Mouse (Mus musculus): ENCODE results near the gene Zfand5. TPM values are rescaled to one million over a fixed set of nuclear protein-coding genes. Genes with fewer than 3 reads are reported as not detected.
"Not testable (repeated sequence)": the region's sequence is repeated elsewhere in the genome, so short reads cannot be mapped to it uniquely, and the experiment has no call there.

The Zfand5 gene
- polyA plus RNA-seq, 1 experiment from 2014 or later, result 174 TPM

DNA sequence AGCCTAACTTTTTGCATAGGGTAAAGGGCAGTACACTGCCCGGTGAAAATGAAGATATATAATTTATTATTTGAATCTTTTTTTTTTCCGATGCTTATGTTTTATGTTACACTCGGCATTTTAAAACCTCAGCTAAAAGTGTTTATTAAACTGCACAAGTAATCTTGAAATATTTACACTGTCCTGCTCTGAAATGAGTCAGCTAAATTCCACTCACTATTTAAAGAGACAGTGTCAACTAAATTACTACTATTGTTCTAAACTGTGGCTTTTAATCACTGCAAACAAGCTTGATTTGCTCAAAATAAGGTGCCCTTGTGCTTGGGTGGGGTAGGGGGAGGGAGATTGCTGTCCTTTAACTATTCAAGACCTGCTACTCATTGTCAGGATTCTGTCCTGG is 2.6 kb downstream of the Zfand5 start:
- 12% methylated on average over 3 of the region's 3 CpGs for WGBS
- Histone ChIP-seq H3K4me2 (peak overlapping the region; percentile 71), H3K9ac (replicated peaks) (peak overlapping the region; percentile 40; the same call in 1 of the 2 replicates), H3K27ac (replicated peaks) (no peak overlapping the region), H3K36me3 (peaks cover 12% of the 10 kb centered on the region), H3K9me3 (replicated peaks) (no peaks in the 10 kb centered on the region), H3K4me1 (peaks cover 27% of the 10 kb centered on the region), H3K27me3 (replicated peaks) (no peaks in the 10 kb centered on the region), H3K4me3 (replicated peaks) (peak overlapping the region; percentile 97)
- ATAC-seq (ENCODE audit: low FRiP score), result no peak

GRCm38 (mm10) chr19:21276317-21276716 is 4.2 kb downstream of the Zfand5 start:
- Histone ChIP-seq H3K27ac (replicated peaks) (no peak overlapping the region), H3K4me2 (no peak overlapping the region; the same call in 1 of the 2 replicates), H3K36me3 (peaks cover 15% of the 10 kb centered on the region), H3K9ac (replicated peaks) (no peak overlapping the region), H3K9me3 (replicated peaks) (no peaks in the 10 kb centered on the region), H3K27me3 (replicated peaks) (no peaks in the 10 kb centered on the region), H3K4me3 (replicated peaks) (no peak overlapping the region), H3K4me1 (peaks cover 22% of the 10 kb centered on the region)
- no peak for ATAC-seq (ENCODE audit: low FRiP score)

- no peaks in the 10 kb centered on the region for H3K27me3 ChIP-seq (replicated peaks)
- H3K27ac ChIP-seq (replicated peaks), result no peak overlapping the region
- no peaks in the 10 kb centered on the region for H3K9me3 ChIP-seq (replicated peaks)
- 85% methylated on average over 3 of the region's 3 CpGs for WGBS
- H3K4me2 ChIP-seq, result no peak overlapping the region
- H3K4me1 ChIP-seq, result no peaks in the 10 kb centered on the region
- ATAC-seq (ENCODE audit: low FRiP score), result no peak
- H3K9ac ChIP-seq (replicated peaks), result no peak overlapping the region
- peaks cover 28% of the 10 kb centered on the region for H3K36me3 ChIP-seq
- no peak overlapping the region for H3K4me3 ChIP-seq (replicated peaks)
These were observed 14.5 kb downstream of the Zfand5 start for GRCm38 (mm10) chr19:21286421-21287097.

GRCm38 (mm10) chr19:21297411-21297810 is 25.3 kb downstream of the Zfand5 start:
- H3K4me1 ChIP-seq, result 0 out of 2 replicates have a peak, but pooled peaks cover 4% of the 10 kb centered on the region
- H3K4me3 ChIP-seq (replicated peaks), result no peak overlapping the region
- H3K9ac ChIP-seq (replicated peaks), result no peak overlapping the region
- H3K9me3 ChIP-seq (replicated peaks), result no peaks in the 10 kb centered on the region
- H3K36me3 ChIP-seq, result no peaks in the 10 kb centered on the region
- no peaks in the 10 kb centered on the region for H3K27me3 ChIP-seq (replicated peaks)
- no peak for ATAC-seq (ENCODE audit: low FRiP score)
- no peak overlapping the region for H3K4me2 ChIP-seq
- 94% methylated on average over 4 of the region's 4 CpGs for WGBS
- no peak overlapping the region for H3K27ac ChIP-seq (replicated peaks)

DNA sequence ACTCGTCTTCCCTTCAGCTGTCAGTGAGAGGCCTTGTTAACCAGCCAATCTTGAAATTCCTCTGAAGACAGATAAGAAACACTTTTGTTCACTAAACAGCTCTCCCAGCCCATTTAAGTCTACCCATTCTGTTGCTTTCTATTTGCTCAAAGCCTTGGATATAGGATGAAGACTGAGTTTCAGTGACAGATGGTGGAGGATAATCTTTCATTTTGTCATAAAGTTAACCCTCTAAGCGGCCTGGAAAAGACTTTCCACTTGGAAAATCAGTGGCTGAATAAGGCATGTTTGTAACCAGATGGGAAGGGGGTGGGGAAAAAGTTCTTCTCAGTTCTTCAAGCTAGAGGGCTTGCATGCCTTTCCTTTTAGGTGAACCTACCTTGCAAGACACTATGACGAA is 29.7 kb downstream of the Zfand5 start:
- Histone ChIP-seq H3K27me3 (replicated peaks) (no peaks in the 10 kb centered on the region), H3K36me3 (no peaks in the 10 kb centered on the region), H3K9ac (replicated peaks) (no peak overlapping the region), H3K27ac (replicated peaks) (no peak overlapping the region), H3K4me2 (no peak overlapping the region), H3K4me1 (0 out of 2 replicates have a peak, but pooled peaks cover 4% of the 10 kb centered on the region), H3K4me3 (replicated peaks) (no peak overlapping the region), H3K9me3 (replicated peaks) (no peaks in the 10 kb centered on the region)
- no peak for ATAC-seq (ENCODE audit: low FRiP score)
- 60% methylated on average over 3 of the region's 3 CpGs for WGBS

GRCm38 (mm10) chr19:21307755-21308154 is 35.7 kb downstream of the Zfand5 start:
- ATAC-seq (ENCODE audit: low FRiP score), result no peak
- WGBS, result 94% methylated on average over 3 of the region's 3 CpGs
- H3K4me2 ChIP-seq, result no peak overlapping the region
- no peaks in the 10 kb centered on the region for H3K4me1 ChIP-seq
- no peak overlapping the region for H3K9ac ChIP-seq (replicated peaks)
- H3K9me3 ChIP-seq (replicated peaks), result no peaks in the 10 kb centered on the region
- no peaks in the 10 kb centered on the region for H3K27me3 ChIP-seq (replicated peaks)
- no peak overlapping the region for H3K4me3 ChIP-seq (replicated peaks)
- no peak overlapping the region for H3K27ac ChIP-seq (replicated peaks)
- H3K36me3 ChIP-seq, result no peaks in the 10 kb centered on the region

- 91% methylated on average over 5 of the region's 5 CpGs for WGBS
- H3K4me2 ChIP-seq; H3K9me3 ChIP-seq (replicated peaks); H3K36me3 ChIP-seq; H3K27ac ChIP-seq (replicated peaks); H3K9ac ChIP-seq (replicated peaks); H3K27me3 ChIP-seq (replicated peaks); H3K4me3 ChIP-seq (replicated peaks); H3K4me1 ChIP-seq; ATAC-seq (ENCODE audit: low FRiP score): not testable (repeated sequence)
These were observed 38.3 kb downstream of the Zfand5 start for GRCm38 (mm10) chr19:21310364-21310763.

- Histone ChIP-seq H3K9ac (replicated peaks) (no peak overlapping the region), H3K4me2 (no peak overlapping the region), H3K4me3 (replicated peaks) (no peak overlapping the region), H3K27ac (replicated peaks) (no peak overlapping the region), H3K9me3 (replicated peaks) (no peaks in the 10 kb centered on the region), H3K27me3 (replicated peaks) (no peaks in the 10 kb centered on the region), H3K4me1 (no peaks in the 10 kb centered on the region), H3K36me3 (no peaks in the 10 kb centered on the region)
- 81% methylated on average over 3 of the region's 3 CpGs for WGBS
- ATAC-seq (ENCODE audit: low FRiP score), result no peak
These were observed 43.6 kb downstream of the Zfand5 start for GRCm38 (mm10) chr19:21315701-21316100.

DNA sequence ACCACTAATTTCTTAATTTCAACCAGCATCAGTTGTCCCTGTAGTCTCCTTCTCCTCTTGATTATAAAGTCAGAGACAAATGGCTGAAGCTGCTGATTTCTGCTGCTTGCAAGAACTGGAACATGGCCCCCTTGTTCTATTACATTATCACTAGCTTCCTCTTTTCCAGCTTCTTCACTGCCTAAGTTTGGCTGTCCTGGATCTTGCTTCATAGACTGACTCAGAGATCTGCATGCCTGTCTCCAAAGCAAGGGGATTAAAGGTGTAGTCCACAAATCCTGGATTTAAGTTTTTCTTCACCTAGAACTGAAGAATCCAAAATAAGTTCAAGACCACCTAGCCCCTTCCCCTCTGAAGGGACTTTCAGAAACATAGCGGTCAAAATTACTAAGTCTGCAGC is 47.5 kb downstream of the Zfand5 start:
- H3K36me3 ChIP-seq, result no peaks in the 10 kb centered on the region
- no peaks in the 10 kb centered on the region for H3K27me3 ChIP-seq (replicated peaks)
- no peaks in the 10 kb centered on the region for H3K4me1 ChIP-seq
- WGBS, result 97% methylated on average over 1 of the region's 1 CpGs
- H3K9ac ChIP-seq (replicated peaks), result no peak overlapping the region
- H3K4me2 ChIP-seq, result no peak overlapping the region
- no peak overlapping the region for H3K27ac ChIP-seq (replicated peaks)
- ATAC-seq (ENCODE audit: low FRiP score), result no peak
- no peak overlapping the region for H3K4me3 ChIP-seq (replicated peaks)
- no peaks in the 10 kb centered on the region for H3K9me3 ChIP-seq (replicated peaks)

- H3K4me3 ChIP-seq (replicated peaks), result no peak overlapping the region
- H3K9ac ChIP-seq (replicated peaks), result no peak overlapping the region
- 90% methylated on average over 3 of the region's 3 CpGs for WGBS
- H3K4me1 ChIP-seq, result no peaks in the 10 kb centered on the region
- H3K9me3 ChIP-seq (replicated peaks), result no peaks in the 10 kb centered on the region
- H3K4me2 ChIP-seq, result no peak overlapping the region
- no peaks in the 10 kb centered on the region for H3K27me3 ChIP-seq (replicated peaks)
- no peak overlapping the region for H3K27ac ChIP-seq (replicated peaks)
- H3K36me3 ChIP-seq, result no peaks in the 10 kb centered on the region
- no peak for ATAC-seq (ENCODE audit: low FRiP score)
These were observed 53.3 kb downstream of the Zfand5 start for GRCm38 (mm10) chr19:21325333-21325732.

DNA sequence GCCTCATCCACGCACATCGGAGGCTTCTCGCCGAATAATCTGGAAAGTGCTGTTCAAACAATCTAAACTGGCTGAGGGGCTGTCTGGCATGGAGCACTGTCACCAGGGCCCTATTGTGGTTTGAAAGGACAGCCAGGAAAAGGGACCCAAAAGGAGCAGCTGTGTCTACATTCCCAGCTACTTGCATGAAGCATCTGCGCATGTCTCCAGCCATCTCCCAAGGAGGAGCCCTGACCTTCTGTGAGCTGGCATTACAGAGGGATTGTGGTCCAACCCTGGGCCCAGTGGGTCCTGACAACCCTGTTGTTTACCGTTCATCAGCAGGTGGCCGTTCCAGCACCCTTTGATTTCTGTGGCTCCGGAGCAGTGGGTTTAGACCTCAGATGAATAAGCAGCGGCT is 56.9 kb downstream of the Zfand5 start:
- Histone ChIP-seq H3K9me3 (replicated peaks) (no peaks in the 10 kb centered on the region), H3K9ac (replicated peaks) (no peak overlapping the region), H3K27me3 (replicated peaks) (no peaks in the 10 kb centered on the region), H3K4me3 (replicated peaks) (no peak overlapping the region), H3K4me1 (no peaks in the 10 kb centered on the region), H3K4me2 (no peak overlapping the region), H3K27ac (replicated peaks) (no peak overlapping the region), H3K36me3 (no peaks in the 10 kb centered on the region)
- 71% methylated on average over 9 of the region's 9 CpGs for WGBS
- ATAC-seq (ENCODE audit: low FRiP score), result no peak

DNA sequence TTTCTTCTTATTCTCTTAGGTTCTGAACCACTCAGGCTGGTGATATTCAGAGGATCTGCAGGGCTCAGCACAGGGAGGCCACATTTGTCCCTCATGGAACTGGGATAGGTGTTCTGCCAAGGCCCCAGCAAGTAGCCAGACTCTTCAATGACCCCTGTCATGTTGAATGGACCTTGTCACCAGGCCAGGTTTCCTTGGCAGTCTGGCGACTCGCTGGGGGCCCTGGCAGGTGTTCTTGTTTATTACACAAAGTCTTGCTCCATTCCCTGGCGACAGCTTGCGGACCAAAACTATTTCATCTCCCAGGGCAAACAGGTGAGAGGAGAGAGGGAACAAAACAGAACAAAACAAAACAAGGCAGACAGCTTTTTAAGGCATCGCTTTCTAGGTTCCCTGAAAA is 57.7 kb downstream of the Zfand5 start:
- no peak overlapping the region for H3K27ac ChIP-seq (replicated peaks)
- no peak overlapping the region for H3K4me2 ChIP-seq
- no peak overlapping the region for H3K4me3 ChIP-seq (replicated peaks)
- WGBS, result 55% methylated on average over 5 of the region's 5 CpGs
- no peaks in the 10 kb centered on the region for H3K4me1 ChIP-seq
- H3K9me3 ChIP-seq (replicated peaks), result no peaks in the 10 kb centered on the region
- ATAC-seq (ENCODE audit: low FRiP score), result peak; percentile 66; the same call in 1 of the 2 replicates
- no peaks in the 10 kb centered on the region for H3K27me3 ChIP-seq (replicated peaks)
- no peaks in the 10 kb centered on the region for H3K36me3 ChIP-seq
- H3K9ac ChIP-seq (replicated peaks), result no peak overlapping the region

Data from neural tube, embryonic 15.5 days (tissue).